Mouse (Mus musculus) kidney, adult 2 months (tissue): Measurements from ENCODE around the gene Lrrc4b.

Experiments
- CTCF ChIP-seq: fragments of 200-500 bp; conservative IDR thresholded peaks from 2 replicates; pipeline ENCODE4 v1.5.1; 2011; ENCODE audit warnings: low read depth, mild to moderate bottlenecking, control low read depth, low read length, moderate library complexity, mixed read lengths; ENCODE audit not compliant: insufficient read depth, insufficient read length
- POLR2A ChIP-seq: fragments of 200-500 bp; IDR thresholded peaks from one replicate; pipeline ENCODE4 v1.6.1; 2011; ENCODE audit warnings: low read depth, low read length, control low read depth

- TF ChIP-seq CTCF (no peak), POLR2A (no peak)
Measured at GRCm38 (mm10) chr7:44463056-44463425, 34.2 kb downstream of the Lrrc4b start.
